8 mouse cellular contexts compared by ENCODE assay signal in the genomic region with DNA sequence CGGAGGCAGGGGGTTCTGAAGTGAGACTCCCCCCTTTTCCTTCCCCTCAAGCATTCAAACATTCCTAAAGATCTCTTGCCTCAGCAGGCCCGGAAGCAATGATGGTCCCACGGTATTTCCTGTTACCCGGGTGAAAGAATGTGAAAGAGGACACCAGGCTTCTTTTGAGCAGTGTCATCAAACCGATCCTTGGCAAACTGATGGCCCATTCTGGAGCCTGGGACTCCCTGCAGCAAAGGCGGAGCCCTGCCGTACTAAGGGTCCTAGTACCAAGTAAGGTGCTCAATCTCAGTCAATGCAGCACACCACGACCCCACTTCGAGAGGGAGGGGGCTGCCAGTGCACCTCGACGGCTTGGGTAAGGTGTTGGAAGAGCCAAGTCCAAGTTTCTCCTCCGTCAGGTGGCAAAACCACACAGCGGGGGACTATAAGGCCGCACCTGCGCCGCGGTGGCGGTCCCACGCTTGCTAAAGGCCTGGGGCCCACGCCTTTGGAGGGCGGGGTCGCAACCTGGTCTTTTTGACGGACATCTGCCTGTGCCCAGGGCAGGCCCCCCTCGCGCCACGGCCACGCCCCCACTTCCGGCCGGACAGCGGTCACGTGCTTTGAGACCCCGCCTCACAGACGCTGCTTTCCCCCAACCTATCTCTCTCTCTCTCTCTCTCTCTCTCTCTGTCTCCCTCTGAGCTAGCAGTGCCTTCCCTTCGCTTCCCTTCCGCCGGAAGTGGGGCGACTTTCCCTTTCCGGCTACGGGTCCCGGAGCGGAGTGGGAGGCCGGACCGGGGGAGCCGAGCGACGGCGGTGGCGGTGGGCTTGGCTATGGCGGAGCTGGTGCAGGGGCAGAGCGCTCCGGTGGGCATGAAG. TPM values are rescaled to one million over a fixed set of nuclear protein-coding genes. Genes with fewer than 3 reads are reported as not detected.
DNase-seq lines count a peak whose midpoint lies in the region; ATAC-seq and TF ChIP-seq lines count a peak whose summit lies in the region.

A gene (plus strand): TSS at position 601 of the 864 bp plus-strand sequence.

- ATAC-seq in activated CD4-positive, CD25-positive, alpha-beta regulatory T cell, adult 4 months, result peak; percentile 83

- H3K4me1 ChIP-seq in cortical plate, adult 2 months (ENCODE audit: control insufficient read depth, insufficient read depth, low read length), result peaks cover 4% of the 10 kb centered on the region; the same call in 1 of the 2 replicates
- H3K4me1 ChIP-seq in megakaryocyte, embryonic 14.5 days, result peaks cover 34% of the 10 kb centered on the region

- H3K27ac ChIP-seq in cortical plate, adult 2 months (ENCODE audit: insufficient read depth, low read length), result peak within 1 kb of the TSS; percentile 54

- peak; percentile 60 for TF ChIP-seq POLR2A in cortical plate, adult 2 months (IDR thresholded peaks at IDR 0.05; ENCODE audit: extremely low read depth, insufficient read depth, low read length)

- peaks cover 12% of the 10 kb centered on the region for H3K9me3 ChIP-seq in megakaryocyte, embryonic 14.5 days

- peaks cover 21% of the 10 kb centered on the region for H3K27me3 ChIP-seq in megakaryocyte, embryonic 14.5 days (replicated peaks)

- H3K4me3 ChIP-seq in cortical plate, adult 2 months (ENCODE audit: insufficient read depth, low read length), result peak within 1 kb of the TSS; percentile 45
- H3K4me3 ChIP-seq in megakaryocyte, embryonic 14.5 days (replicated peaks), result peak within 1 kb of the TSS; percentile 97

- peak; percentile 83 to 90 for DNase-seq in gastrocnemius, adult 8-10 months (ENCODE audit: low spot score in 2 of 2)
- DNase-seq in hindlimb bud, embryonic 11.5 days (ENCODE audit: extremely low spot score, low read depth, low spot score), result peak; percentile 69
- DNase-seq in left cerebral cortex, adult 8-10 months (ENCODE audit: low spot score in 2 of 2), result peak; percentile 77 to 88
- peak; percentile 93 to 94 for DNase-seq in right cerebral cortex, postnatal 10 days (ENCODE audit: low spot score in 2 of 2)
- DNase-seq in urinary bladder, postnatal 25 days (ENCODE audit: low spot score), result peak; percentile 89

- peaks cover 20% of the 10 kb centered on the region for H3K36me3 ChIP-seq in megakaryocyte, embryonic 14.5 days (replicated peaks; ENCODE audit: low read length)

- TF ChIP-seq CTCF in cortical plate, adult 2 months (IDR thresholded peaks at IDR 0.05; ENCODE audit: extremely low read depth, insufficient read depth, low read length), result no peak

RNA-seq across cellular contexts. Expression of the gene that starts here (rescaled TPM):
- polyA plus RNA-seq in activated CD4-positive, CD25-positive, alpha-beta regulatory T cell, adult 4 months (2017; shearing (Covaris generic)), result 10 to 100 TPM; 41.9 to 43.5 TPM
- 35.1 and 39.2 TPM in 2 replicates for polyA plus RNA-seq in cortical plate, adult 2 months (2012; rRNA removed)
- total RNA-seq in gastrocnemius, adult 8-10 months (2022), result 10 to 100 TPM in 2 of 4 experiments, 1 to 10 TPM in 2; 7.3 to 12.1 (median 9.4) TPM
- 10 to 100 TPM; 35.9 to 48.0 (median 42.4) TPM for total RNA-seq in left cerebral cortex, adult 8-10 months (2022)
- 45.5 and 72.5 TPM in 2 replicates for polyA plus RNA-seq in megakaryocyte, embryonic 14.5 days (2012; ENCODE audit: insufficient read depth, low replicate concordance)

Comparison
In these comparisons a context has a peak if more than half of its experiments do, and no peak if none do; other contexts are left out.
1. Peak in every context shown above with its lines: DNase-seq, ATAC-seq, H3K4me3 ChIP-seq and H3K27ac ChIP-seq.